Mouse (Mus musculus) liver, embryonic 15.5 days (tissue): ENCODE results near the gene Preb. TPM values are rescaled to one million over a fixed set of nuclear protein-coding genes. Genes with fewer than 3 reads are reported as not detected.
A peak's percentile ranks its signal among the peaks of the same experiment; 100 is the strongest.

Experiments used
- ATAC-seq: fragments of 200-750 bp; cut with Nextera tagmentation; 2 replicates; pipeline ENCODE4 v1.8.0; 2017; ENCODE audit warnings: moderate number of reproducible peaks, mild to moderate bottlenecking, moderate library complexity; ENCODE audit not compliant: insufficient read depth
- H3K27ac ChIP-seq: fragments of 300-500 bp; sonication (generic); replicated peaks from 2 replicates; pipeline ENCODE4 v1.5.1; 2015; ENCODE audit warnings: mild to moderate bottlenecking, inconsistent platforms
- H3K27me3 ChIP-seq: fragments of 300-500 bp; sonication (generic); 2 replicates; pipeline ENCODE4 v1.6.1; 2015; ENCODE audit warnings: mild to moderate bottlenecking, inconsistent platforms
- H3K36me3 ChIP-seq: fragments of 300-500 bp; sonication (generic); replicated peaks from 2 replicates; pipeline ENCODE4 v1.6.1; 2015; ENCODE audit warnings: moderate library complexity, mild to moderate bottlenecking, inconsistent platforms
- H3K4me1 ChIP-seq: fragments of 300-500 bp; sonication (generic); replicated peaks from 2 replicates; pipeline ENCODE4 v1.6.1; 2015; ENCODE audit warnings: inconsistent platforms
- H3K4me2 ChIP-seq: fragments of 300-500 bp; sonication (generic); 2 replicates; pipeline ENCODE4 v1.6.1; 2015; ENCODE audit warnings: moderate library complexity, mild to moderate bottlenecking, inconsistent platforms
- H3K4me3 ChIP-seq: fragments of 300-500 bp; sonication (generic); replicated peaks from 2 replicates; pipeline ENCODE4 v1.5.1; 2015; ENCODE audit warnings: mild to moderate bottlenecking, inconsistent platforms
- H3K9ac ChIP-seq: fragments of 300-500 bp; sonication (generic); 2 replicates; pipeline ENCODE4 v1.6.1; 2015; ENCODE audit warnings: moderate library complexity, mild to moderate bottlenecking, inconsistent platforms
- H3K9me3 ChIP-seq: fragments of 300-500 bp; sonication (generic); replicated peaks from 2 replicates; pipeline ENCODE4 v1.6.1; 2016; ENCODE audit warnings: inconsistent platforms
- WGBS: fragments of 180-500 bp; shearing (Covaris S2); methylation state at CpG from one replicate; pipeline ENCODE4 v1.1.7; 2015; ENCODE audit warnings: mixed read lengths; ENCODE audit not compliant: insufficient replicate concordance; 5-methylcytosine and 5-hydroxymethylcytosine counted together
- polyA plus RNA-seq: library from polyadenylated mRNA; unstranded; fragments of >200 nt; fragmentation: Nextera tagmentation; extraction: Ambion mirVana; gene quantifications from 2 replicates; pipeline ENCODE4 v1.2.1, GENCODE M21; 2015

Preb gene
- polyA plus RNA-seq, 1 experiment from 2014 or later, result 97.0 TPM

DNA sequence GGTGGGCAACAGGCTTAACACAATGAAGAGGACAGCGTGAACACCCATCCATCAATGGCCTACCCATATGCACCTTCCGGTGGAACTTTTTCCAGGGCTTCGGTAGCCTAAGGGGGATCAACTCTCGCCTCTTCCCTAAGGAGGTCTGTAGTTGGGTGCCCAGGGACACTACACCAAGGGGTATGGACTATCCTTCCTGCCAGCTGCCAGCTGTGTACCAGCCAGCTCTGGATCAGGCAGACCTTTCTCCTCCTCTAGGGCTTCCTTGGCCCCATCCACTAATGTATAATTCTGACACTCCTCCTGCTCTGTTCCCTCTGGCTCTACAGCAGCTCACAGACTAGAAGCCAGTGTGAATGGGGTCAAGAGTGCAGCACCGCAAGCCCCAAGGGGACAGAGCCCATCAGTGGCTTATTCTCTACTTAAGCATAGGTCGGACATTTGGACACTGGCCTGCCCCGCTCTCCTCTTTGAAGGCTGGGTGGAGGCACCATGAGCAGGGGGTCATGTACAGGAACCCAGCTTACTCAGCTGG is 46.0 kb downstream of the Preb start:
- no peak for ATAC-seq
- Histone ChIP-seq H3K4me3 (peak overlapping the region; percentile 45), H3K27me3 (no peaks in the 10 kb centered on the region), H3K9ac (peak overlapping the region; percentile 31), H3K36me3 (peaks cover 24% of the 10 kb centered on the region), H3K4me1 (peaks cover 89% of the 10 kb centered on the region), H3K4me2 (peak overlapping the region; percentile 65), H3K27ac (peak overlapping the region; percentile 77), H3K9me3 (no peaks in the 10 kb centered on the region)
- 29% methylated on average over 7 of the region's 7 CpGs for WGBS

DNA sequence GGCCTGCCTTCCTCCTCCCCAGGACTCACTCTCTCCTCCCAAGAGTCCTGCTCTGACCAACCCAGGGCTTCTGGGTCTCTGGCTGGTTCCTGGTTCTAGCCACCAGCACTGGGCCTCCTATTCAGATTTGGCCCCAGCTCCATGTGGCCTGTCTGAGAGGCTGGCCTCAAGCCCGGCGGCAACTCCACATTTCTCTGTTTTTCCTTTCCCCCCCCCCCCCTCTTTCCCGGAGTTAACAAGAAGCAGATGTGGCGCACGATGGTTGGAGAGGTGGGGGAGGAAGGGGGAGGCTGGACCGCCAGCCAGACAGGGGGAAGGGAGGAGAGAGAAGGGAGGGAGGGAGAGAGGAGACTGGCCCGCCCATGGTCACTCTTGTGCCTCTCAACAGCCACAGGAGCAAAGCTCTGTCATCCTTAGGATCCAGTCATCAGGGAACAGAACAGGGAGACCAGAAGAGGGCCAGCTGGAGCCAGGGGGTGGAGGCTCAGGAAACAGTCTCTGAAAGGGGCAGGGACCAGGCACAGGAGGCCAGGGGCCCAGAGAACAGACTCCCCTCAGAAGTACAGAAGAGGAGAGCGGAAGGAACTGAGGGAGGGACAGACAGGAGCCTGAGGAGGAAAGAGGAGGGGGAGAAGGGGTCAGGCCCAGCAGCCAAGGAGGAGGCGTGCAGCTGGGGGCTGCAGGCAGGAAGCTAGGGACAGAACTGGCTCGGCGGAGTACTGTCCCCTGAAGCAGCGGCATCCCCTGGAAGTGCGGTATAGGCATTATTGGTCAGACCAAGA is 46.9 kb downstream of the Preb start, which contains the start of gene Emilin1:
Gene Emilin1, plus strand, starts transcription at position 343 of the 782 bp plus-strand sequence.
- Histone ChIP-seq H3K9me3 (no peaks in the 10 kb centered on the region), H3K36me3 (peaks cover 15% of the 10 kb centered on the region), H3K4me1 (peaks cover 90% of the 10 kb centered on the region), H3K4me2 (peak within 1 kb of the TSS; percentile 65), H3K27ac (peak within 1 kb of the TSS; percentile 77), H3K9ac (peak within 1 kb of the TSS; percentile 31), H3K4me3 (peak within 1 kb of the TSS; percentile 45), H3K27me3 (no peaks in the 10 kb centered on the region)
- WGBS, result 25% methylated on average over 13 of the region's 13 CpGs
- peak; percentile 41 for ATAC-seq

- no peak for ATAC-seq
- no peaks in the 10 kb centered on the region for H3K9me3 ChIP-seq
- 45% methylated on average over 5 of the region's 5 CpGs for WGBS
- peaks cover 5% of the 10 kb centered on the region; the same call in 1 of the 2 replicates for H3K36me3 ChIP-seq
- H3K4me2 ChIP-seq, result no peak overlapping the region
- no peaks in the 10 kb centered on the region for H3K27me3 ChIP-seq
- peak overlapping the region; percentile 77 for H3K27ac ChIP-seq
- H3K4me1 ChIP-seq, result peaks cover 88% of the 10 kb centered on the region
- no peak overlapping the region for H3K9ac ChIP-seq
- no peak overlapping the region for H3K4me3 ChIP-seq
Observed at GRCm38 (mm10) chr5:30912156-30912555, 48.0 kb downstream of the Preb start.

- H3K4me3 ChIP-seq, result no peak overlapping the region
- H3K4me1 ChIP-seq, result peaks cover 84% of the 10 kb centered on the region
- no peak for ATAC-seq
- peak overlapping the region; percentile 51 for H3K27ac ChIP-seq
- peaks cover 8% of the 10 kb centered on the region for H3K36me3 ChIP-seq
- no peak overlapping the region for H3K9ac ChIP-seq
- no peaks in the 10 kb centered on the region for H3K27me3 ChIP-seq
- no peak overlapping the region for H3K4me2 ChIP-seq
- no peaks in the 10 kb centered on the region for H3K9me3 ChIP-seq
Observed at GRCm38 (mm10) chr5:30910481-30910880, 49.7 kb downstream of the Preb start.

DNA sequence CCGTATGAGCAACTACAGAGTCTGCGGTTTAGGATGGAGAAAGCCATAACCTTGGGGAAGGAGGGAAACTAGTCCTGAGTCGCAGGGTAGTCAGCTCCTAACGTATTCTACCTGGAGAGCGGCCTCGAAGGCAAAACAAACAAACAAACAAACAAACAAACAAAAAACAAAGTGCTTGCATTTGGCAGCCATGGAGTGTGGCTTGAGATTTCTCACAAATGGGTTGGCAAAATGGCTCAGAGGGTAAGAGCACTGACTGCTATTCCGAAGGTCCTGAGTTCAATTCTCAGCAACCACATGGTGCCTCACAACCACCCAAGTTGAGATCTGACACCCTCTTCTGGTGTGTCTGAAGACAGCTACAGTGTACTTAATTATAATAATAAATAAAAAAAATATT is 50.3 kb downstream of the Preb start:
- Histone ChIP-seq H3K4me3 (no peak overlapping the region), H3K9ac (no peak overlapping the region), H3K27ac (peak overlapping the region; percentile 93), H3K4me1 (peaks cover 84% of the 10 kb centered on the region), H3K36me3 (peaks cover 15% of the 10 kb centered on the region), H3K4me2 (no peak overlapping the region; the same call in 1 of the 2 replicates), H3K27me3 (no peaks in the 10 kb centered on the region), H3K9me3 (no peaks in the 10 kb centered on the region)
- ATAC-seq, result no peak
- WGBS, result 72% methylated on average over 7 of the region's 7 CpGs

DNA sequence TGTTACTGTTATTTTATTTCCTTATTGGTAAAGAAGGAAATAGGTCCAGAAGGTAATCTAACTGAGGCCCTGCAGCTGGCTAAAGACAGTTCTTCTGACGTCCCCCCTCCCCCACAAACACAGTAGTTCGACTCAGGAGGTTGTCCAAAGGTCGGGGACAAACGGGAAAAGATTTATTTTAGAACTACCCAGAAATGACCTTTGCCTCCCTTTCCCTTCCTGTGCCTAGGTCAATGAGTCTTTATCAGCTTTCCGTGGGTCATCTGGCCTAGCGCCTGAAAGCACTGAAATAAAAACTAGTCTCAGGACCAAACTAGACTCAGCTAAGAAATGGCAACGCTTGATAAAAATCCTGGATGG is 50.9 kb downstream of the Preb start:
- no peak for ATAC-seq
- peaks cover 20% of the 10 kb centered on the region for H3K36me3 ChIP-seq
- H3K4me2 ChIP-seq, result peak overlapping the region; percentile 97; the same call in 1 of the 2 replicates
- peak overlapping the region; percentile 93 for H3K27ac ChIP-seq
- 31% methylated on average over 7 of the region's 7 CpGs for WGBS
- H3K4me3 ChIP-seq, result no peak overlapping the region
- no peaks in the 10 kb centered on the region for H3K27me3 ChIP-seq
- peaks cover 84% of the 10 kb centered on the region for H3K4me1 ChIP-seq
- H3K9me3 ChIP-seq, result no peaks in the 10 kb centered on the region
- no peak overlapping the region for H3K9ac ChIP-seq

DNA sequence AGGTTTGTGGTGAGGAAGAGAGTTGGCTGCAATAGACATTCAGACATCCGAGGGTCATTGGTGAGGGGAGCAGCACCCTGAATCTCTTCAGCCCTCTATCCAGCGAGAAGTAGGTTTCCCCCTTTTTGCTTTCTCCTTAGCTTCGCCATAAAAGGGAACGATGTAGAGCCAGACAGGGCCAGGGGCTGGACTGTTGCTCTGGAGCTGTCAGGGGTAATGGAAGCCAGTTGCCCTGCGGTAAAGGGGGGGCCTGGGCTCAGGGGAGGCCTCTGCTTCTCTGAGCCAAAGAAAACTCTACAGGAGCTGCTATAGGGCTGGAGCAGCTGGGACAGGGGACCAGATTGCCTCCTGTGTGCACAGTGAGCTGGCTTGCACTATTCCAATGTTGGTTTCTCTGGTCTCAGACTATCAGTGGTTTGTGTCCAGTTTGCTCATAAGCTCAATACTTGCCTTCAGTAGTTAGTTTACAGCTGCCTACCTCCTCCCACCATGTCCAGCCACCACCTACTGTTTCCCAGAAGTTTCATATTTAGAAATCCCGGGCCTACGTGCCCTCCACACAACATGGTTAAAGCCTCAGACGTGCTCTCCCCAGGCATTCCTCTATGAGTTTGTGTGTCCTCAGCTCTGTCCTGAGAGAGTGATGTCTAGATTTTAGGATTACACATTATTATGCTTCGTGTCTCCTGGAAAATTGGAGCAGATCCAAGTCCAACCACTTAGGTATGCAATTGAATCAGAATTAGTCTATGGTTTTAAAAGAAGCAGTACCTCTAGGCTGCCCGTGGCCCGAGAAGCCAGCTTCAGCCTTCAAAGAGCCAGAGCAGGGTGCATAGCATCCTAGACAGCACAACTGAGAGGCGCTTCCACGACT is 51.5 kb downstream of the Preb start:
- Histone ChIP-seq H3K4me3 (peak overlapping the region; percentile 81), H3K36me3 (peaks cover 27% of the 10 kb centered on the region), H3K27me3 (no peaks in the 10 kb centered on the region), H3K9me3 (no peaks in the 10 kb centered on the region), H3K4me2 (peak overlapping the region; percentile 97), H3K9ac (peak overlapping the region; percentile 79), H3K4me1 (peaks cover 82% of the 10 kb centered on the region), H3K27ac (peak overlapping the region; percentile 93)
- no peak for ATAC-seq
- WGBS, result 47% methylated on average over 13 of the region's 13 CpGs

DNA sequence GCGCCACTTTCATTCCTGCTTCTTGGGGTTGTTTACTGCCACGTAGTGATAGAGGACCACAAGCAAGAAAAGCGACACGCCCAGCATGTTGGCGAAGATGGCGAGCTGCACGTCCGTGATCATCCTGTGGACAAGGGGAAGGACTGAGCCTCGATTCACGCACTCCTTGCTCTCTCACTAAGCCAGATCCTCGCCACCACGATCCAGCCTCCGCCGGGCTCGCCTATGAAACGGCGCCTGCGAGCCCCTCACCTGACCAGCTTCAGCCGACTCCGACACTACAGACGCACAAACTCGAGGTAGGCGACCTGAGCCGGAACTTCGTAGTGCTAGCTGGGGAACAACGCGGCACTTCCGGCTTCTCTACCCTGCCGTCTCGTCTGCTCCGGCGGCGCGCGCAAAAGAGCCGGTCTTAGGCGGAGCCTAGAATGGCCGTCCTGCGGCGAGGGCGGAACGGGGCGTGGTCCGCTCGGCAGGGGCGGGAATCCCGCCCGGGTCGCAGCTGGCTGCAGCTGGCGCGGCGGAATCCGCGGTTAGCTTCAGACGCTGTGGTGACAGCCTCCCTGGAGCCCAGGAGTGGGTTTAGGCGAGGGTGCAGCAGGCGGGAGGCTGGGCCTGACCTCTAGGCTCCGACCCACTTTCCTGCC is 52.6 kb downstream of the Preb start, which contains the start of gene Ost4:
Gene Ost4, minus strand, starts transcription at position 376 of the 647 bp plus-strand sequence.
- Histone ChIP-seq H3K4me3 (peak within 1 kb of the TSS; percentile 81), H3K36me3 (peaks cover 38% of the 10 kb centered on the region), H3K4me1 (peaks cover 73% of the 10 kb centered on the region), H3K27me3 (no peaks in the 10 kb centered on the region), H3K9ac (peak within 1 kb of the TSS; percentile 79), H3K4me2 (peak within 1 kb of the TSS; percentile 97), H3K27ac (peak within 1 kb of the TSS; percentile 93), H3K9me3 (no peaks in the 10 kb centered on the region)
- peak; percentile 95 for ATAC-seq
- WGBS, result under 1% methylated on average over 58 of the region's 58 CpGs

DNA sequence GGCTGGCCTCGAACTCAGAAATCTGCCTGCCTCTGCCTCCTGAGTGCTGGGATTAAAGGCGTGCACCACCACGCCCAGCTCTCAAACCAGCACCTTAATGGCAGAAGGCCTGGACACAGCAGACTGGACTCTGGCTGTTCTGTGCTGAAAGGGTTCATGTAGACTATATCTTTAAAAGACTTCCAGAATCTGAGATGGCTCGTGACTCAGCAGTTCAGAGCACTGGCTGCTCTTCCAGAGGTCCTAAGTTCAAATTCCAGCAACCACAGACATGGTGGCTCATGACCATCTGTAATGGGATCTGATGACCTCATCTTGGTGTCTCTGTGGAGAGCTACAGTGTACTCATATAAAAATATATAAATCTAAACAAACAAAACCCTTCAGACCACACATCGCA is 58.3 kb downstream of the Preb start:
- Histone ChIP-seq H3K36me3 (peaks cover 76% of the 10 kb centered on the region), H3K4me2 (no peak overlapping the region), H3K4me3 (no peak overlapping the region), H3K4me1 (peaks cover 39% of the 10 kb centered on the region), H3K9me3 (no peaks in the 10 kb centered on the region), H3K9ac (no peak overlapping the region), H3K27ac (no peak overlapping the region), H3K27me3 (no peaks in the 10 kb centered on the region)
- 82% methylated on average over 5 of the region's 5 CpGs for WGBS
- ATAC-seq, result no peak
